Mouse (Mus musculus) erythroblast, adult 5-6 weeks (primary cell): ENCODE data around the gene Tlr4. TPM values are rescaled to one million over a fixed set of nuclear protein-coding genes. Genes with fewer than 3 reads are reported as not detected.

Experiments used
- ATAC-seq: replicated peaks from 2 replicates; pipeline ENCODE4 v1.8.0; 2016; ENCODE audit warnings: moderate number of reproducible peaks, mild to moderate bottlenecking, moderate TSS enrichment, inconsistent platforms; ENCODE audit not compliant: poor library complexity, low FRiP score, severe bottlenecking
- total RNA-seq, 2 experiments: library from RNA; stranded (forward) in 1 of 2; stranded (reverse) in 1 of 2; fragments of 150-400 nt in 1 of 2; fragments of 200-764, 138-1000 nt in 1 of 2; gene quantifications; 2 replicates each; pipeline versions ENCODE4 v1.2.3 to v1.2.4; 2015 to 2017; ENCODE audit warnings: low replicate concordance in 2 of 2

The Tlr4 gene
- total RNA-seq (2015; ENCODE audit: low replicate concordance) = 5.4 and 6.5 TPM in 2 replicates
- 5.6 and 6.3 TPM in 2 replicates for total RNA-seq (2017; ENCODE audit: low replicate concordance)

- no peak for ATAC-seq
Measured at GRCm38 (mm10) chr4:66827463-66828162, at the start of gene Tlr4. Tlr4 (plus strand) TSS chr4:66827584.

DNA sequence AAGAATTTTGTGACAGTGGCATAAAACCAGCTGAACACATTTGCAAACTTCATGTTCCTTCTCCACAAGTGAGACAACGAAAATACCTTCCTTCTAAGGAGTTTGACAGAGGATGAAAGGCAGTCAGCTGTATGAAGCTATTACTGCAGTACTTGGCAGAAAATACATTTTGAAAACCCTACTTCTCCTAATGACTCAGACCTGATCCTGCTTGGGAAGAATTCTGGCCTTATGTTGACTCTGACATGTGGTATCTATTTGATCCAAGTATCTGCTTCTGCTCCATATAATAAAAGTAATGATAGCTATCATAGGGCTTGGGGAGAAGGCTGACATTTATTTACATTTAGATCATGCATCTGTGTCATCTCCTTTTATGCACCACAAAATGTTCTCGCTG lies 33.1 kb upstream of the Tlr4 start:
- ATAC-seq = no peak

DNA sequence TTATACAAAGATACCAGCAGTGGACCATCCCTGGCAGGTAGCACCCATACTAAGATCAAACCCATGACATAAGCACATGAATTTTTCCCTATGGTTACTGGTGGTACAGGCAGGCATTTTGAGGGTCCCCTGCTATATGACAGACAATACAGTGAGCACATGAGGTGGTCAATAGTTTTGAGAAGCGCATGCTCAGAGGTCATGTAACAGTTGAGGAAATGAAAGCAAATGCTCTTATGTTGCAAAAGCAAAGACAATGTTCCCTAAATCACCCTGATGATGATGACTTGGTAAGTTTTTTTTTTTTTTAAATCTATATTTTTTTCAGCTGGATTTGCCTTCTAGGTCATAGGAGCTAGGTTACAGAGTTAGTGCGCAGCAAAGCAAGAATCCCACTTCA lies 30.7 kb upstream of the Tlr4 start:
- no peak for ATAC-seq

- ATAC-seq = no peak
Measured at GRCm38 (mm10) chr4:66804552-66805301, 22.7 kb upstream of the Tlr4 start.

GRCm38 (mm10) chr4:66805747-66806146 lies 21.6 kb upstream of the Tlr4 start:
- ATAC-seq = no peak

DNA sequence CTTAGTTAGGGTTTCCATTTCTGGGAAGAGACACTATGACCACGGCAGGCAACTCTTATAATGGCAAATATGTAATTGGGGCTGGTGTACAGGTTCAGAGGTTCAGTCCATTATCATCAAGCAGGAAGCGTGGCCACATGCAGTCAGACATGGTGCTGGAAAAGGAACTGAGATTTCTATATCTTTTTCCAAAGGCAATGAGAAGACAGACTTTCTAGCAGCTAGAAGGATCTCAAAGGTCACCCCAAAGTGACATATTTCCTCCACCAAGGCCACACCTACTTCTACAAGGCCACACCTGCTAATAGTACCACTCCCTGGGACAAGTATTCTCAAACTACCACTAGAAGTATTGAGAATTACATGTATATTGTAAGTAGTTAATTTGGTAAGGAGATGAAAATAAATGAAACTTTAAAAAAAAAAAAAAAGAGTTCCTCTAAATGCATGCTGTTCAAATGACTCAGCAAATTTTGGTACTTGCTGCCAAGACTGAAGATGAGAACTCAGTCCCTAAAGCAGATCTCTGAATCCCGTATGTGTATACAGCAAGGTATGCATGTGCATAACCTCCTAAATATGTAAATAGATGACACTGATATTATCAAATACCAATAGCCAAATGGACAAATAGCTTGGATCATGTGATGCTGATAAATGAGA lies 10.9 kb upstream of the Tlr4 start:
- no peak for ATAC-seq

GRCm38 (mm10) chr4:66821171-66821570 lies 6.2 kb upstream of the Tlr4 start:
- no peak for ATAC-seq

- no peak for ATAC-seq
Measured at GRCm38 (mm10) chr4:66821764-66822163, 5.6 kb upstream of the Tlr4 start.

- no peak for ATAC-seq
Measured at GRCm38 (mm10) chr4:66828163-66828668, 832 bp downstream of the Tlr4 start.

DNA sequence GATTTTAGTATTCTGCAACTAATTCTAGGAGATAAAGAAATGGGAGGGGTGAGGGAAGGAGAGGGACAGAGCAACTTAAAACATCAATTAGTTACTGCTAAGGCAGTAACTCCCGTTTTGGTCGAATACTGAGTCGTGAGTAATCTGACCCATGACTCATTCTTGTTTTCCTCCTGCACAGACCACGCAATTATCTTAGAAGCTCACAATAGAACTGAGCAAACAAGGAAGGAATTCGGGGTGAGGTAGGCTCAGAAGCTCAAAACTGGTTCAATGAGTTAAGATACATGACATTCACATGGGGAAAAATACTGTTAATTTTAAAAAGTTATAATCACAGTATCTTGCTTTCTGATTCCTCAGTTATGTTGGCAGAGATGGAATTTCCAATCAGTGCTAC lies 1.3 kb downstream of the Tlr4 start:
- ATAC-seq = no peak

DNA sequence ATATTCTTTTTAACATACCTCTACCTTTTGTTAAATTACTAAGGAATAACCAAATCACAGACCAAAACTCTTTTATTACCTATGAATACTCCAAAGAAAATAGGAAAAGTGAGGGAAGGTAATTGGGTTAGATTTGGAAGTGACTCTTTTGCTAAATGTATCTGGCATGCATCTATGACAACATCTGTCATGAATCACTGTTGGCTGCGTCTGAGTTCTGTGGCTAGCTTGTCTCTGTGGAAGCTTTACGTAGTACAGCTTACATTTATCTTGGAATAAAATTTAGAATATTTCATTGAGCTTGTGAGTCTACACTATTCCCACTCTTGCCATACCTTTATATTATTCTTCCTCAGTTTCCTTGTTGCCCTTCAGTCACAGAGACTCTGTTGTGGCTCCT lies 10.7 kb downstream of the Tlr4 start:
- ATAC-seq = no peak

DNA sequence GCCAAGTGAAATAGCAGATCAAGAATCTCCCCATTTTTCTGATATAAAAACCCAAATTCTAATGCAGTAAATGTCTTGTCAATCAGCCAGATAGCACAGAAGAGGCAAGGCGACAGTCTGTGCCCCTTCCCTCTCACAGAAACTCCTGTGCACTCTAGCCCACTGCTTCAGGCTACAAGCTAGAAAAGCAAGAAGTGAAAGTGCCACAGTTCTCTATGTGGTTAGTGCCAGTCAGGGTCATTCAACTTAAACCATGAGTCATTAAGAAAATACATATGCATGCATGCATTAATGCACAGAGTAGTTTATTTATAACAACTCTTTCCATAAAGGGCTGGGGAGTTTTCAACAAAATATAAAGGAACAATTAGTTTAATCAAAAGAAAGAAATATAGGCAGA lies 15.9 kb downstream of the Tlr4 start:
- ATAC-seq = no peak

DNA sequence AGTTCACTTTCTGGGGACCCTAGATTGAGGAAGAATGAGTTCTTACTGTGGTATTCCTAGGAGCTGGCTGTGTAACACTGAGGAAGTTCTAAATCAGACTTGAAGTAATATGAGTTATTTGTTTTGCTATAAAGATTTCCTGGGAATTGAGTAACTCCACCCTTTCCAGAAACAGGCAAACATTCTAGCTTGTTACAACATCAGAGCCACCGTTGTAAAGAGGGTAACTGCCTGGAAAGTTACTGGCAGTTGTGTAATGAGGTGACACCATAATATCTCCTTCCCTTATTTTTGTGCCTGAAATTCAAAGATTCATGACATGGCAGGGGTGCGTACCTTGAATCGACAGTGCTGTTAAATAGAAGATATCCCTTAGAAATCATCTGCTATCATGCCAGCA lies 24.6 kb downstream of the Tlr4 start:
- no peak for ATAC-seq

- no peak for ATAC-seq
Measured at GRCm38 (mm10) chr4:66856992-66857391, 29.6 kb downstream of the Tlr4 start.

DNA sequence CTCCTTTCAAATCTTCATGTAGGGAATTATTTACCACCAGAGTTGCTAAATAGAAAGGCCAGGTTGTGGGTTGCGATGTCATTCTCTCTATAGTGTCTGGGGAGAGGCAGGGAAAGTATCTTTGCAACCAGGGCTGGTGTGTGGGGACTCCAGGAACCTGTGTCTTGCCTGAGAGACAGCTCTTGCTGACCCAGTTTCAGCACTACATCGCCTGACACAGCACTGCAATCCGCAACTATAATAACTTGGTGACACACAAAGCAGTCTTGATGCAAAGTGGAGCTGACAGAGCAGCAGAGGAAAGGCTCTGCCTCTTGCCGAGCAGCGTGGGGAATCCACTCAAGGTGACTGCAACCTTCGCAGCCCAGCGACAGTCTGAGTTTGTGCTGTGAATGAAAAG lies 42.5 kb downstream of the Tlr4 start:
- no peak for ATAC-seq

DNA sequence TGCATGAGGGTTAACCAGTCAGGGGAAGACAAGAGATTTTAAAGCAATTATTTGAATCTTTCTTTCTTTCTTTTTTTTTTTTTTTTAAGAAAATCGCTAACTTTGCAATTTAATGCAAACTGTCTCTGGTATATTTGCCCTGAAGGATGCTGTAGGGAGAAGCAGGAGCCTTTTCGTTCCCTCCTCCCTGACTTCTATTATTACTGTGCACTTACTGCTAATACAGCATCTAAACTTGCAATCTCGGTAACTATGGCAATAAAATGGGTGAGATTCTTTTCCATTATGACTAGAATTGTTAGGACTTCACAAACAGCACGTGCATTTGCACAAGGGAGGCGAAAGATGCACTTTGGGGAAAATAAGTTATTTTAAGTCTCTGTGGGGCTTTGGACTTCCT lies 44.6 kb downstream of the Tlr4 start:
- ATAC-seq = no peak

GRCm38 (mm10) chr4:66873342-66873741 lies 46.0 kb downstream of the Tlr4 start:
- no peak for ATAC-seq

DNA sequence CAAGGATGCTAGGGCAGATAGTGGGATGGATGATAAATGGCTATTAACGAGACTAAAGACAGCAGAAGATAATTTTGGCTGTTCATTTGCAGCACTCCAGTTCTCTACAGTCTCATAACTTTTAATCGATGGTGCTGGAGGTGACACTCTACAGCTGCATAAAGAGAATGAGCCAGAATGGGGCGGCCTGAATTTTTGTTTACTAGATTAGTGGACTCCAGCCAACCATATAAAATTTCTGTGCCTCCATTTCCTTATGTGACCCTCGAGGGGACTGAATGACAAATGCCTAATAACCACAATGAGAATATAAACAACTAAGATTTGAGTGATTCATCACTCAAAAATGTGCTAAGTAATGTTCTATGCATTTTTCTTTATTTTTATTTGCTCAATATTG lies 48.4 kb downstream of the Tlr4 start:
- no peak for ATAC-seq

DNA sequence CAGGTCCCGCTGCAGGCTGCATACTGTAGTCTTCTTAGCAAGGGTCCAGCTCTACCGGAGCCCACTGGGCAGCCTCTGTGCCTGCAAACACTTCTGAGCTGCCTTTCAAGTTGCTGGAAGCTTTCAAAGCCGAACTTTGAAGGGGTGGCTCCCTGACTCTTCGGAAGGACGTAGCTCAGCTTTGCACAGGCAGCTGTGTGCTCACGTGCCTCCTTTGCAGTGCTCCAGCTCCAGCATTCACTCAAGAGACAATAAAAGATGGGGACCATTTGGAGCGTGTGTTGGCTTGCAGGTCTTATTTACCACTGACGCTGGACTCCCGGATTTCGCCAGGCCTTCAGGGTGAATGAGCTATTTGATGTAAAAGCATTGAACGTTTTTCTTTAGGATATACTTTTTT lies 50.2 kb downstream of the Tlr4 start:
- ATAC-seq = no peak

DNA sequence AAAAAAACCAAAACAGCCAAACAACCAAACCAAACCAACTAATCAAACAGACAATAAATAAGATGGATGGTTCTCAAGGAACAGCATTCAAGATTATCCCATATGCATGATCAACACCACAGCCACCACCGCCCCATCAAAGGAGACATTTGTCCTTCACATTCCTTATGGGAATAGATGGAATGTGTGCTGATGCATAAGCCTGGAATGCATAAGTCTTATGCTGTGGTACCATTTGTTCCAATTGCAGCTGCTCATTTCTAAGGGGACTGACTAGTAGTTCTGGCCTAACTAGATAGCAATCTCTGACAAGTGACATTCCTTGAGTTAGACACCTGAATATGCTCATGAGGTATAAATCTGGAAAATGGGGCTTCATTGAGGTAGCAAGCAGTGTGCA lies 54.1 kb downstream of the Tlr4 start:
- no peak for ATAC-seq

DNA sequence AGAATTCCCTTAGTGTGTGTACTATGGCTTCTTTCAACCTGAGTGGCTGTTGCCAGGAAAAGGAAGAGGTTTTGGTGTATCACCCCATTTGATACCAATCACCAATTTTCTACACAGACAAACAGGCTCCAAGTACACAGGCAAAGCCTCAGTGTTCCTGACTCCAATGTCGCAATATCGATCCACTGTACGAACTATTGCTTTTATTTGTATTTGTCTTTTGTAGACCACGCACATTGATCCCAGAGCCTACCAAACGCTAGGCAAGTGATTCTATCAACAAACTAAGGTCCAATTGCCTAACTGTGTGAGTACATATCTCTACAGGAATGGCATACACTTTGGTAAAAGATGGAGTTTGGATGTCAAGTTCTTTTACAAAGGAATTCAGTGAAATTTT lies 55.9 kb downstream of the Tlr4 start:
- ATAC-seq = no peak
